Mouse (Mus musculus): ENCODE measurements around the gene Grip2. TPM values are rescaled to one million over a fixed set of nuclear protein-coding genes. Genes with fewer than 3 reads are reported as not detected.

Grip2 gene
- total and polyA plus RNA-seq, 3 experiments = 0.07 TPM; not detected in 2

DNA sequence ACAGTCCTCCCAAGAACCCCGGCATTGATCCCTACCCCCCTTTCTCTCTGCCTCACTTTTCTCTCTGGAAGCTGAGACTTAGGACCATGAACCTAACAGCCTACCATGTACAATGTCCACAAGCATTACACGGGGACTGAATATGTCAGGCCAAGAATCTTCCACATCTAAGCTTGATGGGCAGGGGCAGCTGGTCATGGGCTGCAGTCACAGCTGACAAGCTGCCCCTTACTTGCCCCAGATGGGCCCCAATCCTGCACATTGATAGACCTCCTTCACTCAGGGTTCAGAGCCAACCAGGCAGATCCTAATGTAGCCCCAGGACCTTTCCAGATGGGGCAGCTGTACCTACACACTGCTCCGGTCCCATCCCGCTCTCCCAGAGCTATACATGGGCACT, 30.3 kb downstream of the Grip2 start:
- Histone ChIP-seq H3K36me3 (replicated peaks in 1 of 2; ENCODE audit: control insufficient read depth in 1 of 2, insufficient read depth in 1 of 2, low read length in 1 of 2) (no peaks in the 10 kb centered on the region), H3K27me3 (replicated peaks) (peaks cover 96% of the 10 kb centered on the region), H3K4me2 (ENCODE audit: insufficient read depth, low read depth, poor library complexity, severe bottlenecking) (no peak overlapping the region), H3K4me1 (ENCODE audit: control insufficient read depth in 1 of 2, insufficient read depth in 2 of 2) (no peaks in the 10 kb centered on the region), H3K9me3 (replicated peaks; ENCODE audit: low read length) (no peaks in the 10 kb centered on the region), H3K4me3 (replicated peaks in 1 of 3; ENCODE audit: low read depth in 2 of 3, low read length in 2 of 3, poor library complexity in 1 of 3) (no peak overlapping the region), H3K9ac (ENCODE audit: insufficient read depth, low read depth) (no peak overlapping the region), H3K79me2 (replicated peaks; ENCODE audit: control insufficient read depth, extremely low read depth, insufficient read depth, poor library complexity, severe bottlenecking) (no peaks in the 10 kb centered on the region), H3K27ac (ENCODE audit: insufficient read depth, low read depth) (no peak overlapping the region)
- in situ Hi-C loops (cut with MboI; ENCODE audit: low pct_ligation_motif_present, low pct_unique_long_range_greater_than_20kb, low sequenced_read_pairs) (no loop called here), dilution Hi-C loops (cut with MboI; ENCODE audit: extremely low pct_ligation_motif_present, extremely low pct_unique_long_range_greater_than_20kb, low sequenced_read_pairs) (no loop called here)
- TF ChIP-seq SMC3 (IDR thresholded peaks at IDR 0.05; ENCODE audit: low read depth, low read length) = no peak
- no peak for DNase-seq (ENCODE audit: extremely low read depth)

DNA sequence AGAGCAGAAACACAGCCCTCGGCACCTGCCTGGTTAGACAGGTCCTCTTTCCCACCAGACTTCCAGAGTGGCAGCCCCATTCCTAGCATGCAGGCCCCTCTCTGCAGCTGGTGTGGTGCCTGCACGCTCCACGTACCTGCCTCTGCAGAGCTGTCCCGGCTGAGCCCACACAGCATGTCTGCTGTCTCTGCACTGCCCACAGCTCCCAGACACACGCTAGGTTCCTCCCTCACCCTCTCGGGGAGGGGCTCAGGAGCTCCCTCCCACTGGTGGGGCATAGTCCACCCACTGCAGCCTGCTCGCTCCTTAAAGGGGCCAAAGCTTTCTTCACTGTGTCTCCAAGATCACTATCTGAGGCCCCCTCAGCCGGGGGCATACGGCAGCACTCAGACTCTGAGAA, 31.0 kb downstream of the Grip2 start:
- TF ChIP-seq ZC3H11A (IDR thresholded peaks at IDR 0.05; ENCODE audit: low read depth, low read length) (no peak), ZKSCAN1 (IDR thresholded peaks at IDR 0.05; ENCODE audit: borderline replicate concordance, low read depth, low read length) (no peak), TBP (conservative IDR thresholded peaks at IDR 0.05; ENCODE audit: low read depth, low read length) (no peak), CHD2 (IDR thresholded peaks at IDR 0.05; ENCODE audit: low read length) (no peak), KAT2A (IDR thresholded peaks at IDR 0.05; ENCODE audit: insufficient replicate concordance, low read length) (no peak), POLR2A (IDR thresholded peaks at IDR 0.05; ENCODE audit: low read depth, low read length) (no peak), ELF1 (IDR thresholded peaks at IDR 0.05; ENCODE audit: low read depth, low read length) (no peak), JUND (conservative IDR thresholded peaks at IDR 0.05; ENCODE audit: low read depth, low read length) (no peak), RAD21 (IDR thresholded peaks at IDR 0.05; ENCODE audit: low read depth, low read length) (no peak), MAZ (IDR thresholded peaks at IDR 0.05; ENCODE audit: low read depth, low read length) (no peak), BHLHE40 (IDR thresholded peaks at IDR 0.05; ENCODE audit: low read depth, low read length) (no peak)
- in situ Hi-C loops (cut with MboI; ENCODE audit: low pct_ligation_motif_present, low pct_unique_long_range_greater_than_20kb, low sequenced_read_pairs) = no loop called here
- no peaks in the 10 kb centered on the region for H3K36me3 ChIP-seq (replicated peaks in 1 of 2; ENCODE audit: control insufficient read depth in 1 of 2, insufficient read depth in 1 of 2, low read length in 1 of 2)
- H3K4me1 ChIP-seq (ENCODE audit: control insufficient read depth in 1 of 2, insufficient read depth in 2 of 2) = no peaks in the 10 kb centered on the region
- no peak overlapping the region for H3K27ac ChIP-seq (ENCODE audit: insufficient read depth, low read depth)
- no peak overlapping the region for H3K4me3 ChIP-seq (replicated peaks in 1 of 3; ENCODE audit: low read depth in 2 of 3, low read length in 2 of 3, poor library complexity in 1 of 3)
- no peaks in the 10 kb centered on the region for H3K79me2 ChIP-seq (replicated peaks; ENCODE audit: control insufficient read depth, extremely low read depth, insufficient read depth, poor library complexity, severe bottlenecking)
- DNase-seq (ENCODE audit: extremely low read depth) = no peak
- H3K9me3 ChIP-seq (replicated peaks; ENCODE audit: low read length) = no peaks in the 10 kb centered on the region
- H3K4me2 ChIP-seq (ENCODE audit: insufficient read depth, low read depth, poor library complexity, severe bottlenecking) = no peak overlapping the region
- dilution Hi-C loops (cut with MboI; ENCODE audit: extremely low pct_ligation_motif_present, extremely low pct_unique_long_range_greater_than_20kb, low sequenced_read_pairs) = no loop called here
- H3K9ac ChIP-seq (ENCODE audit: insufficient read depth, low read depth) = no peak overlapping the region
- peaks cover 89% of the 10 kb centered on the region for H3K27me3 ChIP-seq (replicated peaks)

DNA sequence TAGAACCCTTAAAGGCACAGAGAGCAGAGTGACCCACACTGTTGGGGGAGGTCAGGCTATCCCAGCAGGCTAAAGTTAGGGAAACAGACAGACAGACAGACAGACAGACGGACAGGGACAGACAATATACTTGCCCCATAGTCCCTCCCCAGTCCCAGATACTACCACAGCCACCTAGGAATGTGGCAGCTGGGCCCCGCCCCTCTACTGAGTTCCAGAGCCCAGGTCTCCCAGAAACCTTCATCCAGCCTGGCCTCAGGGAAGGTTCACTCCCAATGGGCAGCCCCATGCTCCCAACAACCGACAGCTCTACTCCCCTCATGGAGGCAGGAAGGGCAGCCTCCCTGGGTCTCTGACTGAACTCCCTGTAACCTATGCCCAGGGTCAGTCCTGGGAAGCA, 31.4 kb downstream of the Grip2 start:
- Histone ChIP-seq H3K27me3 (replicated peaks) (peaks cover 86% of the 10 kb centered on the region), H3K9me3 (replicated peaks; ENCODE audit: low read length) (no peaks in the 10 kb centered on the region), H3K4me1 (ENCODE audit: control insufficient read depth in 1 of 2, insufficient read depth in 2 of 2) (no peaks in the 10 kb centered on the region), H3K4me2 (ENCODE audit: insufficient read depth, low read depth, poor library complexity, severe bottlenecking) (no peak overlapping the region), H3K4me3 (replicated peaks in 1 of 3; ENCODE audit: low read depth in 2 of 3, low read length in 2 of 3, poor library complexity in 1 of 3) (no peak overlapping the region), H3K9ac (ENCODE audit: insufficient read depth, low read depth) (no peak overlapping the region), H3K79me2 (replicated peaks; ENCODE audit: control insufficient read depth, extremely low read depth, insufficient read depth, poor library complexity, severe bottlenecking) (no peaks in the 10 kb centered on the region), H3K36me3 (replicated peaks in 1 of 2; ENCODE audit: control insufficient read depth in 1 of 2, insufficient read depth in 1 of 2, low read length in 1 of 2) (no peaks in the 10 kb centered on the region), H3K27ac (ENCODE audit: insufficient read depth, low read depth) (no peak overlapping the region)
- no peak for DNase-seq (ENCODE audit: extremely low read depth)
- dilution Hi-C loops (cut with MboI; ENCODE audit: extremely low pct_ligation_motif_present, extremely low pct_unique_long_range_greater_than_20kb, low sequenced_read_pairs) = no loop called here
- in situ Hi-C loops (cut with MboI; ENCODE audit: low pct_ligation_motif_present, low pct_unique_long_range_greater_than_20kb, low sequenced_read_pairs) = no loop called here
- TF ChIP-seq JUN (IDR thresholded peaks at IDR 0.05; ENCODE audit: insufficient read depth, low read depth, low read length) = no peak

Data from CH12.LX (cell line).